Mouse (Mus musculus) thymus, postnatal 14 days (tissue): ENCODE results near the gene Cers6.

Source experiments
- DNase-seq: peaks from one replicate; pipeline ENCODE4 v3.0.0; 2021

The Cers6 gene

DNA sequence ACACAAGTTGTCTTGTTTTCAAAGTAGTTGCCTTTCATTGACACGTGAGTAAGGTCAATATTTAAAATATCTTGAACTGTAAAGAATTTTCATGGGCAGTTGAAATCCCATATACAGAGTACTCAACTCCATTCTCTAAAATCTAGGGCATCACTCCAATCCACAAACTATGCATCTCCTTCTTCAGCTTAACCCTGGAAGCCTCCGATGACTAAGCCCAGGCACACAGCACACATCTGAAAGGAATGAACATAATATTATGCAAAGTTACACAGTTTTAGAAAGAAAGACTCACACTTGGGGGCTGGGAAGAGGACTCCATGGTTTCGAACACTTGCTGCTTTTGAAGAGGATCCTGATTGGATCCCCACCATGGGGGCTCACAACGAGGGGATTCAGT lies 260.4 kb downstream of the Cers6 start:
- DNase-seq, result no peak

DNA sequence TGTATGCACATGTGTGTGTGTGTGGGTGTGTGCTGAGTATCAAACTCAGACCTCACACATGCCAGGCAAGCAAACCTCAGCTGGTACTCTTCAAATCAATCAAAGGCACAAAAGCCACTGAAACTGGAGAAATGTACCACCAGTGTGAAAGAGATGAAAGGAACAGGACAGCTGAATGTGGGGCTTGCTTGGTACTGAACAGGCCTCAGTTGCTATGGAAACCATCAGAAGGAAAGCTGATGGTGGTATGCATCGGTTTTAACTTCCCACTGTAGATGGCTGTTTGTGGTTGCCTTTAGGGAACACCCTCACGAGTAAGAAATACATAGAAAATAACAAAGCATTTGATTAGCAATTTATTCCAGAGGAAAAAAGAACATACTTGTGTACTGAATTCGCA lies 264.2 kb downstream of the Cers6 start:
- no peak for DNase-seq

DNA sequence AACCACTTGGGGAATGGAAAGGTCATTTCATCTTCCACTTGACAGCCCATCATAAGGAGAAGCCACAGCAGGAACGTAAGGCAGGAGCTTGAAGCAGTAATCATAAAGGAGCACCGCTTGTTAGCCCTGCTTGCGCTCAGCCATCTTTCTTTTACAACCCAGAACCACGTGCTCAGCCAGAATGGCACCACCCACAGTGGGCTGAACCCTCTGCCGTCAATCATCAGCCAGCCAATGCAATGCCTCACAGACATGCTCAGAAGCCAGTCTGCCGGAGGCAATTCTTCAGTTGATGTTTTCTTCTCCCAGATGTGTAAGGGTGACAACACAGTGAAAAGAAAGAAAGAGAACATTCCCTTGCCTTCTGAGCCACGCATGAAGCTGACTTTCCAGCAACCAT lies 267.1 kb downstream of the Cers6 start:
- DNase-seq, result no peak

DNA sequence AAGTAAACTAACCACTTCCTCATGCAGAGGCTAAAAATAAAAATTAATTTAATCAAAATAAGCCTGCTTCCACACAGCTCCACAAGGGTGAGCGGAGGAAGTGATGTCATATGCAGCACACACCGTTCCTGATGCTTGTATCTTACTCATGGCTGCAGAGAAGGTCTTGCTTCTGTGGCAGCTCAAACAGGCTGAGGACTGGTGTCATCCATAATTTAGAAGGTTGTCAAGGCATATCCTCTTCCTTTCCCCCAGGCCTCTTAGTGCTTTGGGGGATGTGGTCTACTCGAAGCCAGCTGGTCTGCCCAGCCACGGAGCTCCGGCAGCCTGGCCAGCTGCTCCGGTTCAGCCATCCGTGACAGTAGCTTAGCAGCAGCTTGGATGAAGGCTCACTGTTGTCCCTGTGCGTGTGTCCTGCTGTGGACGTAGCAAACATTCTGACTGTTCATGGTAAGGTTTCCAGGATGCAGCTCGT lies 267.7 kb downstream of the Cers6 start:
- no peak for DNase-seq

DNA sequence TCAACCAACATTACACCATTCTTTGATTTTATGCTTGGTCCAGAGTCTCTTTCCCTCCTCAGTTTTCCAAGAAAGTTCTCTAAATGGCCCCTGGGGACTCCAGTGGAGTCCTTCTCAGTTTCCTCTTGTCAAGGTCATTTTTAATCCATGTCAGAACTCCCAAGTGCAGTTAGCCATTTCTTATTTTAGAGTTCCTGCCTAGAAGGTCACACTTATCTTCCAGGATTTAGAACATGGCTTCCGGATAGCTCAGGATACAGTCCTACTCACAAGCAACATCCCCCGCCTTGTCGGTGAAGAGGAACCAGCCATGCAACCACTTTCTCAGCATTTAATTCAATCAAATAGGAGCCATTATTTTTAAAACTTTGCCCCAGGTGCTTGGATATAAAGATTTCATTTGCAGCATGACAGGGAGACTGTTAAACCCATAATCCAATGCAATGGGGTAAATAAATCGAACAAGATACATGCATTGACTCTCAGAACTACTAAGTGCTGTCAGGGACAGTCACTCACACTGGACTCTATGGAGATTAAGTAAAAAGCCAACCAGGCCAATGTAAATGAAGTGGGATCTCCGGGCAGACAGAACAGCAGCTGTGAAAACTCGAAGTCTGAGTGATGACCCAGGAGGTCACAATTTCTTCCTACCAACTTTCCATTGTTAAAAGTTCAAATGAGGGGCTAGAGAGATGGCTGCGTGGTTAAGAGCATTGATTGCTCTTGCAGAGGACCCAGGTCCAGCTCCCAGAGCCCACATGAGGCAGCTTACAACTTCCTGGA lies 268.4 kb downstream of the Cers6 start:
- no peak for DNase-seq

DNA sequence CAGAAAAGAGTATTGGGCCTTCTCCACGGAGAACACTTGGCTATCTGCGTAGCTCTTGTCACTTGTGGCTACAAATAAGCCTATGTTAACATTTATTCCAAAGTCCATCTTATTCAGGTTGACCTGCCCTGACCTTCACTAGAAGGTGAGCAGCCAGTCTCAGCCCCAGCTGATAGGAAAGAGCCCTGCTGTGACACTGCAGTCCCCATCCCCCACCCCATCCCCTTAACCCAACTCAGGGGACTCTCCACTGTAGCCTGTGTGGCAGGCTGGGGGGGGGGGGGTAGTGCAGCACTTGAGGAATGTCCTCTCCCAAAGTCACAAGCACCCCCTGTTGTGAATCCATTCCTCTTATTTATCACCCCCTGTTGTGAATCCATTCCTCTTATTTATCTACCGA lies 270.8 kb downstream of the Cers6 start:
- DNase-seq, result no peak

DNA sequence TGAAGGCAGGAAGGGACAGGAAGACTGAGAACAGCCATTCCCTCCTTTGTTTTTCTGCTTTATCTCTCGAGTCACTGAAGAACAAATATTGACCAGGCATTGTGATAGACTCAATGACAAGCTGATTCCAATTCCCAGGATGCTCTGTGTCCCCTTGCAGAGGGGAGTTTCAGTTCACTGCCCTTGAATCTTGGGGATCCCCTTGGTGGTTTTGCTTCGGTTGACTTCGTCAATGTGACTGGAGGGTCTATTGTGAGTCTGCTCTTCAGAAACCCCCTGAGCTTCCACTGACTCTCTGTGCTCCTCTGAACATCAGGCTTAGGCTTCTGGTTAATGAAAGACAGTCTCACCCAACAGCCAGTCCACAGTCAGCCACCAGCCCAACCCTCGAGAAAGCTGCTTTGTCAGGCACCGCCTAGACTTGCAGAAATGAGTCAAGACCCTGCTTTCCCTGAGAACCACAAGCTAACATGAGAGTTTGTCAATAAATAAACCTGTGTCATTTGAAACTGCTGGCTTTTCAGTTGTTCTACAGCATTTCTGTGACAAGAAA lies 271.3 kb downstream of the Cers6 start:
- no peak for DNase-seq

DNA sequence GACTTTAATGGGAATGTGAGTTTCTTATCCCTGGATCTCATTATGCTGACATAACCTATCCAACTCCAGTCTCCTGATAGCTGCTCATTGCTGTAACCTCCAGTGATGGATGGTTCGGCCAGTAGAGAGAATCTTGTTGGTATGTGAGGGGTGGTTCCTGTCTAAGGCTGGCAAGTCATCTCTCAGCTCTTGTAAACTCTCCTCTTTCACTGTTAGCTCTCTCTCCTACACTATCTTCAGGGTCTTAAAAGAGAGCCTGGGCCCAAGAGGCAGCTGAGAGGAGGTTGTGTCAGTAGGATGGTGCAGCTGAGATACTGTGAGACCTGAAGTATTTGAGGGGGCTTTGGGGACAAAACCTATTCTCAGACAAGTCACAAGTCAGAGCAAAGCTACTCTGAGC lies 272.9 kb downstream of the Cers6 start:
- no peak for DNase-seq

DNA sequence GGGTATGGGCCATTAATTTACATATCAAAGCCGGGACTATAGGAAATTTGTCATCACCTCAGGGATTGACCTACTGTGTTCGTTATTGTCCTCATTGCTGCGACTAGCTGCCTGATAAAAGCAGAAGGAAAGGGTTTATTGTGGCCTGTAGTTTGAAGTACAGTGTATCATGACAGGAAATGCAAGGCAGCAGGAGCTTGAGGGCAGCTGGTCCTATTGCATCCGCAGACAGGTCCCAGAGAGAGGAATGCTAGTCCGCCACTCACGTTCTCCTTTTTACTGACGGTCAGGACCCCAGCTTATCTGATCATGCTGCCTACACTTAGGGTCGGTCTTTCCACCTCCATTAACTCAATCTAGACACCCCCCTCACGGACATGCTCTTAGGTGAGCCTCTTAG lies 273.7 kb downstream of the Cers6 start:
- DNase-seq, result no peak

DNA sequence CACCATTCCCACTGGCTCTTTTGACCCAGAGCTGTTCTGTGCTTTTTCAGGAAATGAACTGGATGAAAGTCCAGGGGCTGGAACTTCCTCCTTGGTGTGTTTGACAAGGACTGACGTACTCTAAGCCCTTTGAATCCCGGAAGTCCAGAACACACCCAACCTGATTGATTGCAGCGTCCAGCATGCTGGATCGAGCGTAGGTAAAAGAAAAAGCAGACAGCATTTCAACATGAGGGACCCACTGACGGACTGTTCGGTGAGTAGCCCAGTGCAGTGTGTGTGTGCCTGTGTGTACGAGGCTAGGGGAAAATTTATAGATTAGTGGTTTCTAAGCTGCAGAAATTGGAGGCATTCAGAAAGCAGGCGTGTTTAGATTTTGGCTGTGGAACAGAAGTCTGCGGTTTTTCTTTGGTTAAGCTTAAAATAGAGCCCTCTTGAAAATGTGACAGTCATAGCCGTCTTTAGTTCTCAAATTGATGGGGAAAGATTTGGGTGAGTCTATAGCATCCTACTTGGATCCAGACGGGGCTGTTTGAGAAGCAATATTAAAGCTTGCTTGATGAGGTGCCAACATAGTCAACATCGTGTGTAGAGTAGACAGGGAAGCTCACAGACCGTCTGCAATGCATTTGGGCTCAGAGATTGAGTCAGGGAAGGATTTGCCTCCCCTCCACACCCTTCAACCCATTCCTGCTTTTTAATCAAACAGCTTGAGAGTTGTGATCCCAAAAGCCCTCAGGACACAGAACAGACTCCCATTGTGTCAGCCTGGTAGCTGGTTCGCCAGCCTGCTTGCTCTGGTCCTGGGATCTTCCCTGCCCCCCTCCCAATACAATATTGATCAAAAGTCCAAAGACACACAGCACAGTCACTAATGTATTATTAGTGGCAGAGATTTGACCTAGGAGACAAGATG lies 274.7 kb downstream of the Cers6 start, which contains the start of gene Nostrin:
Gene Nostrin (plus strand): TSS at position 140 of the 916 bp plus-strand sequence.
- DNase-seq, result no peak

DNA sequence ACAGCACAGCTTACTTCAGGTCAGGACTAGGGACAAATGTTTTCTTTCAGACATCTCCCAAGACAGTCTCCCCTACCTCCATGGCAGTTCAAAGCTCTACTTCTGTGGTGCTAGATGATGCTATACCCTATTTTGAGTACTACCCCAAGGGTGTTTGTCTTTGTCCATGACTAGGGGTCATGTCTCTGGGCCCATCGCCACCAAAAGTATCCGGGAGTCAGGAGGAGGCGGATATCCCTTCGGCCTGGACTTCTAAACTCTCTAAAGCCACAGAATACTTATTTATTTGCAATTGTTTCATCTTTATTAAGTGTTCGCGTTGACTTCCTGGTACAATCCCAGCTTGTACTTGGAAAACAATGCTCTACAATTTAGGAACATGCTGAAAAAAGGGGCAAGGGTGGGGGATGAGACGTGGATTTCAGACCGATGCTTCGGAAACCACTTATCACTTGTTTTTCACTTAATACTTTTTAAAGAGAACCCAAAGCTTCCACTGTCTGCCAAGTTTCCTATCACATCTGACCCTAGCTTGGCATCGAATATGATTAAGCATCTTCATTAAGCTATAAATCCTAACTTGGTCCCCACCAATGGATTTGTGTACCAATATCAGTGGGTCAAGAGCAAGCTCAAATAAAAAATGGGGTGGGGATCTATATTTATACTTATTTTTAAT lies 276.3 kb downstream of the Cers6 start:
- no peak for DNase-seq

DNA sequence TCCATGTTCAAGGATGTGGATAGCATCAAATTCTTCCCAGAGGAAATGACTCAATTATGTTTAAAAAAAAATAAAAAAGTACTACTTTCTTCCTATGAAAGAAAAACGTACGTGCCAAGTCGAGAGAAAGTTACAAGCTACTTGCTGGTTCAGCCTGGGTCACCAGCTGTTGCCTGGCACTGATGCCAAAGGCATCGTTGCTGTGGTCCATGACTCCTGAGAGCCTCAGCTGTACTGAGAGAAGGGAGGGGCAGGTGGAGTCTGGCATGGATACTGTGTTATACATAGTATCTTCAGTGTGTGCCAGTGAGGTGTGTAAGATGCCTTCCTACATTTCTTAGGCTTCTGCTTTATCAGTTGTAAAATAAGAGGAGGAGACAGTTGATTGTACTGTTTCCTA lies 277.5 kb downstream of the Cers6 start:
- no peak for DNase-seq

DNA sequence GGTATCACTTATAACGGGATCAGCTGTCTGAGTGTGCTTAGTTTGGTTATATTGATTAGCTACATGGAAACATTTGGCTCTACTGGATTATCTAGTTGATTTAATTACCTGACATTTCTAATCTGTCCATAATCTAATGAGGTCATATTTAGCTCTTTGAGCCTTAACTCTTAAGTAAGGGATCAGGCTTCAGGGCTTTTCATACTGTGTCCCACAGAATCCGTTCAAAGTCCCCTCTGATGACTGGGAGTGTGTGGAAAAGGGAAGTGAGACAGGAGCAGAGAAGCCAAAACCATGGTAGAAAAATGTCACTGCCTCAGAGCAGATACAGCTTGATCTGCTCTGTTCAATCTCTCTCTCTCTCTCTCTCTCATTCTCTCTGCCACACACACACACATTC lies 279.0 kb downstream of the Cers6 start:
- DNase-seq, result no peak

DNA sequence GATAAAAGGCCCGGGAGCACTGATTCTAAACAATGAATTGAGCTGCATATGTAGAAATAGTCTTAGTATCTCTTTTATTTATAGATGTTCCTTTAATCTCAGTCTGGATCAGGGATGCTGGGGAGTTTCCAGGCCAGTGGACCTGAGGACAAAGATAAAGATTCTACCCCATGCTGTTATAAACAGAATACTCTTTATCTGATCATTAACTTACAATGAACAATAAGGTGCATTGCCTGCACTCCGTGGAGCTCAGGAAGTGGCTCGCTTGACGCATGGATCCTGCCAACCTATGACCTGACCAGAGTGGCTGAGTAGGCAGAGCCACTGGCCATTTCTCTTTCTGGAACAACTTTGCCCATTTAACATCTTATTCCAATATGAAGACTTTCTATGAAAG lies 279.6 kb downstream of the Cers6 start:
- DNase-seq, result no peak

DNA sequence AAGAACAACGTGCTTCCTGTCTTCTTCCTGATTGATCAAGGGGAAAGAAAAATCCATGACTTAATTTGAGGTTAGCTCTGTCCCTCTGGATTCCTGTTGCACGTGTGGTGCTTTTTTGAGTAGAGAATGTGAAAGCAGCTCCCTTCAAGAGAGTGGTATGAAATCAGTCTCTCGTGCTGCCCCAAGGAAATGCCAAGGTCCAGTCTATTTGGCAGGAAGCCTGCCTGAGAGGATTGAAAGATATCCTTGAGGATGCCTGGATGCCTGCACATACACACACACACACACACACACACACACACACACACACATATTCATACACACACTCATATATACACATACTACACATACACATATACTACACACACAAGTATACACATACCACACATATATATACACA lies 287.4 kb downstream of the Cers6 start:
- DNase-seq, result no peak

DNA sequence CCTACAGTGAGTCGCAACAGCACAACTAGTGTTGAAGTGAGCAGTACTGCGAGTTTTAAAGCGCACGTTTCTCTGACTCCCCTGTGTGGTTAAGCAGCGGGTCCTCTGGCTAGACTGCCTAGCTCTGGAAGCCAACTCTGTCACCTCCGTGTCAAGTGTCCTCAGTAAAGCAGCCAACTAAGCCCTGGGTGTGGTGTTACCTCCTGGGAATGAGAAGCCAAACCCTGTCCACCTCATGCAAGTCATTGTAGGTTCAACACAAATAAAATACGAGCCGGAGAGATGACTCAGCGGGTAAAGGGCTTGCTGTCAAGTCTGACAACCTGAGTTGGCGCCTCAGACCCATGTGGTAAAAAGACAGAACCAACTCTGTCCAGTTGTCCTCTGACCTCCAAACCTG lies 287.9 kb downstream of the Cers6 start:
- no peak for DNase-seq

DNA sequence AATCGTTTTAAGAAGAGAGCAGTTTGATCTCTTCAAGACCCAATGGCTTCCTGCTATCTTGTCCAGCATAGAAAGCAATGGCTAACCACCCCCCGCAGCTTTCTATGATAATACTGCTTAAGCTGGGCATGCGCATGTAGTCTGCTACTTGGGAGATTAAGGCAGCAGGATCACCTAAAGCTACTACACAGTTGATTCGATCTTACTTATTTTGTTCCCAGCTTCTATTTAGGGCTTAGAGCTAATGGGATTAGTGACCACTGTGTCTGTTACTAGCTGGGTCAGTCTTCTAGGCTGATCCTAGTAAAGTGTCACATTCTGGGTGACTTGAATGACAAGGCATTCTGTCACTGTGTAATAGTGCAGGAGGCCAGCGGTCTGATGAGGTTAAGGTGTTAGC lies 289.6 kb downstream of the Cers6 start:
- no peak for DNase-seq

DNA sequence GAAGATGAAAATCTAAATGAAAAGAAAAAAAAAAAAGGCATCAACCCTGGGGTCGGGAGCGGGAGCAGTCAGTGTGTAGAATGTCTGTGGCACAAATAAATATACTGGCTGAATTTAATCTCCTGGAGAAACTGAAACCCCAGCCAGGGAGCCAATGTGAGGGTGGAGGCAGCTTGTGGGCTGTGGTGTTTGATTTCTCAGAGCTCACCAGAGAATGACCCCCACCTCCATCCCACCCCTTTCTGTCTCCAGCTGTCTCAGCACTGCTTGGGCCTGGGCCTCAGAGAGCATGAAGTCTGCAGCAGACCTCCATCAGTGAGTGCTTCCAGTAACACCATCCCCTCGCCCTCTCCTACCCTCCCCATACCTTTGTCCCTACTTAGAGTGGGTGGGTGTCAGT lies 294.6 kb downstream of the Cers6 start:
- DNase-seq, result no peak

DNA sequence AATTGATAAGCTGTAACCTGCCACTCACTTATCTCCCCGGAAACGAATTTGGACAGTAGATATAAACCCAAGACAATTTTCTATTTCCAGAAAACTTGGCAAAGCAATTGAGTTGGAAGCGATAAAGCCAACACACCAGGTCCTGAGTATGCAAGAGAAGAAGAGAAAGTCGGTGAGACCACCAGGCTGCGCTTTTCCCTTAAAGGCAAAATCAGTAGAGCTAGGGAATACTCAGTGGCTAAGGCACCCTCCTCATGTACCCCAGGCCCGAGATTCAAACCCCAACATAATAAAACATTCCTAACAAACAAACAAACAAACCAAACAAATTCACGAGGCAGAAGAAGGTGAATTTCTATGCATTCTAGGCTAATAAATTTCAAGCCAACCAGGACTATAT lies 295.0 kb downstream of the Cers6 start:
- no peak for DNase-seq

DNA sequence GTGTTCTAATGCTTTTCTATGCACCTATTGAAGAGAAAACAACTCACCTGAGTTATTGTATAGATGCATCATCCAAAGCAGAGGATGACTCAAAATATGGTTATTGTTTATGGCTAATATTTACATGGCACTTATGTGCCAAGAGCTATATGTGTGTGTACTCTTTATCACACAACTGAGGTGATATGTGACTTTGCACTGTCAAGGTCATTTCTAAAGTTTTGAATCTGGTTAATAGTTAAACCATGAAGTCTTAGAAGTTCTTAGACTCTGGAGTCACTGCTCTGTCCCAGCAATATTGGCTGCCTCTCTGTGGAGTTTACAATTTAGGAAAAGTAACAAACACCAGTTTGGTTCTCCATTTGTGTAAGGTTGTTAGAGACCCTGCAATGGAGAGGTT lies 297.7 kb downstream of the Cers6 start:
- no peak for DNase-seq
